Mouse (Mus musculus) neural tube, embryonic 15.5 days (tissue): Measurements from ENCODE around the gene Prps1. TPM values are rescaled to one million over a fixed set of nuclear protein-coding genes. Genes with fewer than 3 reads are reported as not detected.
"Not testable (repeated sequence)": the region's sequence is repeated elsewhere in the genome, so short reads cannot be mapped to it uniquely, and the experiment has no call there.

Experiments
- ATAC-seq: fragments of 200-750 bp; cut with Nextera tagmentation; 2 replicates; pipeline ENCODE4 v1.8.0; 2017; ENCODE audit warnings: mild to moderate bottlenecking, moderate TSS enrichment, moderate library complexity; ENCODE audit not compliant: low FRiP score
- H3K27ac ChIP-seq: fragments of 300-500 bp; sonication (generic); replicated peaks from 2 replicates; pipeline ENCODE4 v1.5.1; 2015; ENCODE audit warnings: mild to moderate bottlenecking, inconsistent platforms
- H3K27me3 ChIP-seq: fragments of 300-500 bp; sonication (generic); replicated peaks from 2 replicates; pipeline ENCODE4 v1.6.1; 2015; ENCODE audit warnings: inconsistent platforms
- H3K36me3 ChIP-seq: fragments of 300-500 bp; sonication (generic); 2 replicates; pipeline ENCODE4 v1.6.1; 2015; ENCODE audit warnings: inconsistent platforms
- H3K4me1 ChIP-seq: fragments of 300-500 bp; sonication (generic); 2 replicates; pipeline ENCODE4 v1.6.1; 2015; ENCODE audit warnings: inconsistent platforms
- H3K4me2 ChIP-seq: fragments of 300-500 bp; sonication (generic); 2 replicates; pipeline ENCODE4 v1.6.1; 2015; ENCODE audit warnings: inconsistent platforms, mild to moderate bottlenecking, moderate library complexity
- H3K4me3 ChIP-seq: fragments of 300-500 bp; sonication (generic); replicated peaks from 2 replicates; pipeline ENCODE4 v1.5.1; 2015; ENCODE audit warnings: mild to moderate bottlenecking, inconsistent platforms
- H3K9ac ChIP-seq: fragments of 300-500 bp; sonication (generic); replicated peaks from 2 replicates; pipeline ENCODE4 v1.6.1; 2015; ENCODE audit warnings: mild to moderate bottlenecking, inconsistent platforms
- H3K9me3 ChIP-seq: fragments of 300-500 bp; sonication (generic); replicated peaks from 2 replicates; pipeline ENCODE4 v1.6.1; 2016; ENCODE audit warnings: inconsistent platforms
- WGBS: fragments of 180-500 bp; shearing (Covaris S2); methylation state at CpG from one replicate; pipeline ENCODE4 v1.1.7; 2015; ENCODE audit warnings: mixed read lengths; 5-methylcytosine and 5-hydroxymethylcytosine counted together
- polyA plus RNA-seq: library from polyadenylated mRNA; unstranded; fragments of >200 nt; fragmentation: Nextera tagmentation; extraction: Ambion mirVana; gene quantifications from 2 replicates; pipeline ENCODE4 v1.2.1, GENCODE M21; 2015

The Prps1 gene
- polyA plus RNA-seq, 1 experiment from 2014 or later: 88.0 TPM

GRCm38 (mm10) chrX:140456751-140457491, 508 bp downstream of the Prps1 start:
- H3K4me2 ChIP-seq: peak overlapping the region; percentile 56
- H3K27ac ChIP-seq: peak overlapping the region; percentile 73
- H3K9ac ChIP-seq: peak overlapping the region; percentile 52
- H3K4me3 ChIP-seq: peak overlapping the region; percentile 57
- no peaks in the 10 kb centered on the region for H3K9me3 ChIP-seq
- no peaks in the 10 kb centered on the region for H3K4me1 ChIP-seq
- 20% methylated on average over 39 of the region's 39 CpGs for WGBS
- ATAC-seq: peak; percentile 73
- H3K36me3 ChIP-seq: no peaks in the 10 kb centered on the region
- peaks cover 6% of the 10 kb centered on the region; the same call in 1 of the 2 replicates for H3K27me3 ChIP-seq

- Histone ChIP-seq H3K36me3 (no peaks in the 10 kb centered on the region), H3K4me2 (peak overlapping the region; percentile 56), H3K9ac (peak overlapping the region; percentile 52), H3K4me1 (no peaks in the 10 kb centered on the region), H3K4me3 (peak overlapping the region; percentile 57), H3K27me3 (peaks cover 6% of the 10 kb centered on the region; the same call in 1 of the 2 replicates), H3K27ac (peak overlapping the region; percentile 73; the same call in 1 of the 2 replicates), H3K9me3 (no peaks in the 10 kb centered on the region)
- WGBS: 29% methylated on average over 12 of the region's 12 CpGs
- peak; percentile 39; the same call in 1 of the 2 replicates for ATAC-seq
Observed at GRCm38 (mm10) chrX:140457502-140457901, 1.1 kb downstream of the Prps1 start.

GRCm38 (mm10) chrX:140478231-140478630, 21.8 kb downstream of the Prps1 start:
- WGBS: 94% methylated on average over 6 of the region's 6 CpGs
- Histone ChIP-seq H3K9me3 (no peaks in the 10 kb centered on the region), H3K4me2 (no peak overlapping the region), H3K4me1 (no peaks in the 10 kb centered on the region), H3K27me3 (no peaks in the 10 kb centered on the region; the same call in 1 of the 2 replicates), H3K27ac (no peak overlapping the region), H3K36me3 (0 out of 2 replicates have a peak, but pooled peaks cover 5% of the 10 kb centered on the region), H3K9ac (no peak overlapping the region), H3K4me3 (no peak overlapping the region)
- no peak for ATAC-seq

- no peak overlapping the region for H3K27ac ChIP-seq
- no peaks in the 10 kb centered on the region for H3K4me1 ChIP-seq
- H3K9ac ChIP-seq: no peak overlapping the region
- H3K4me2 ChIP-seq: no peak overlapping the region
- no peaks in the 10 kb centered on the region for H3K9me3 ChIP-seq
- 58% methylated on average over 5 of the region's 5 CpGs for WGBS
- no peaks in the 10 kb centered on the region; the same call in 1 of the 2 replicates for H3K27me3 ChIP-seq
- 0 out of 2 replicates have a peak, but pooled peaks cover 5% of the 10 kb centered on the region for H3K36me3 ChIP-seq
- no peak for ATAC-seq
- H3K4me3 ChIP-seq: no peak overlapping the region
Observed at GRCm38 (mm10) chrX:140479171-140479570, 22.8 kb downstream of the Prps1 start.

GRCm38 (mm10) chrX:140489174-140489573, 32.8 kb downstream of the Prps1 start:
- WGBS: 100% methylated on average over 1 of the region's 1 CpGs
- no peak for ATAC-seq
- Histone ChIP-seq H3K27ac (no peak overlapping the region), H3K9ac (no peak overlapping the region), H3K4me1 (no peaks in the 10 kb centered on the region), H3K4me2 (no peak overlapping the region), H3K4me3 (no peak overlapping the region), H3K9me3 (no peaks in the 10 kb centered on the region), H3K27me3 (peaks cover 26% of the 10 kb centered on the region), H3K36me3 (no peaks in the 10 kb centered on the region)

- no peaks in the 10 kb centered on the region for H3K9me3 ChIP-seq
- no peak overlapping the region for H3K27ac ChIP-seq
- no peaks in the 10 kb centered on the region for H3K4me1 ChIP-seq
- H3K4me2 ChIP-seq: no peak overlapping the region
- no peak for ATAC-seq
- no peak overlapping the region for H3K9ac ChIP-seq
- H3K36me3 ChIP-seq: no peaks in the 10 kb centered on the region
- H3K4me3 ChIP-seq: no peak overlapping the region
- WGBS: 86% methylated on average over 3 of the region's 3 CpGs
- peaks cover 26% of the 10 kb centered on the region for H3K27me3 ChIP-seq
Observed at GRCm38 (mm10) chrX:140490203-140490602, 33.8 kb downstream of the Prps1 start.

GRCm38 (mm10) chrX:140491884-140492571, 35.6 kb downstream of the Prps1 start:
- Histone ChIP-seq H3K27ac (no peak overlapping the region), H3K4me3 (no peak overlapping the region), H3K27me3 (peaks cover 21% of the 10 kb centered on the region), H3K4me2 (no peak overlapping the region), H3K9me3 (no peaks in the 10 kb centered on the region), H3K4me1 (no peaks in the 10 kb centered on the region), H3K9ac (no peak overlapping the region), H3K36me3 (no peaks in the 10 kb centered on the region)
- 59% methylated on average over 10 of the region's 10 CpGs for WGBS
- no peak for ATAC-seq

GRCm38 (mm10) chrX:140493527-140494029, 37.2 kb downstream of the Prps1 start:
- Histone ChIP-seq H3K4me2 (no peak overlapping the region), H3K4me1 (no peaks in the 10 kb centered on the region), H3K36me3 (no peaks in the 10 kb centered on the region), H3K9me3 (no peaks in the 10 kb centered on the region), H3K27me3 (peaks cover 21% of the 10 kb centered on the region), H3K27ac (no peak overlapping the region), H3K4me3 (no peak overlapping the region), H3K9ac (no peak overlapping the region)
- 79% methylated on average over 7 of the region's 7 CpGs for WGBS
- ATAC-seq: no peak

GRCm38 (mm10) chrX:140494170-140494569, 37.8 kb downstream of the Prps1 start:
- no peak overlapping the region for H3K4me2 ChIP-seq
- no peaks in the 10 kb centered on the region for H3K4me1 ChIP-seq
- no peak overlapping the region for H3K9ac ChIP-seq
- H3K27ac ChIP-seq: no peak overlapping the region
- H3K4me3 ChIP-seq: no peak overlapping the region
- H3K36me3 ChIP-seq: no peaks in the 10 kb centered on the region
- WGBS: 88% methylated on average over 6 of the region's 6 CpGs
- H3K27me3 ChIP-seq: peaks cover 21% of the 10 kb centered on the region
- no peaks in the 10 kb centered on the region for H3K9me3 ChIP-seq
- ATAC-seq: no peak

- H3K4me3 ChIP-seq, H3K4me2 ChIP-seq, H3K9ac ChIP-seq, H3K27ac ChIP-seq, H3K4me1 ChIP-seq, H3K9me3 ChIP-seq, ATAC-seq, H3K36me3 ChIP-seq: not testable (repeated sequence)
- peaks cover 11% of the 10 kb centered on the region; the same call in 1 of the 2 replicates for H3K27me3 ChIP-seq
- WGBS: 73% methylated on average over 4 of the region's 4 CpGs
Observed at GRCm38 (mm10) chrX:140498431-140498830, 42.0 kb downstream of the Prps1 start.

- Histone ChIP-seq H3K9me3 (no peaks in the 10 kb centered on the region), H3K9ac (no peak overlapping the region), H3K36me3 (no peaks in the 10 kb centered on the region), H3K4me1 (no peaks in the 10 kb centered on the region), H3K4me2 (no peak overlapping the region), H3K27me3 (0 out of 2 replicates have a peak, but pooled peaks cover 6% of the 10 kb centered on the region), H3K27ac (no peak overlapping the region), H3K4me3 (no peak overlapping the region)
- ATAC-seq: no peak
- WGBS: 86% methylated on average over 5 of the region's 5 CpGs
Observed at GRCm38 (mm10) chrX:140500306-140500705, 43.9 kb downstream of the Prps1 start.
